Mouse (Mus musculus): ENCODE data around the gene Gm20795. TPM values are rescaled to one million over a fixed set of nuclear protein-coding genes. Genes with fewer than 3 reads are reported as not detected.
"Not testable (repeated sequence)": the region's sequence is repeated elsewhere in the genome, so short reads cannot be mapped to it uniquely, and the experiment has no call there.

The Gm20795 gene
- polyA plus RNA-seq (2016; fragmentation: Nextera tagmentation; extraction: Ambion mirVana), result not detected in 2 replicates

DNA sequence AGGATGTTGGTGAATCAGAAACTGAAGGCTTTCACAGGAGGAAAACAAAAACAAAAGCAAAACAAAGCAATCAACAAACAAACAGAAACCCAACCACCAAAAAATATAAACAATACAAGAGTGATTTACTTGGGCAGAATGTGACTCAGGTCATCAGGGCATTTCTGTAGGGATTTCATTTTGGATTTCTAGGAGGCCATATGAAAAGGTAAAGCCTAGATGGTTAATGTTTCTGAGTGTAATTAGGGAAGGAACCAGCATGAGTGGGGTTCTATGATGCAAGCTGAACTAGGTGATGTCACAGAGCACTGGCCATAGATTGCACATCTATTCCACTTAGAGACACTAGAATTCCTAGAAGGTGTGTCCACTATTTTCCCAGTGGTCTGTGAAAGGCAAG, at the start of gene Gm20795:
TSS of gene Gm20795 (plus strand) at position 301 of the 400 bp plus-strand sequence.
- not testable (repeated sequence) for H3K36me3 ChIP-seq; ATAC-seq (ENCODE audit: insufficient number of reproducible peaks, insufficient read depth, low FRiP score, low TSS enrichment); H3K9ac ChIP-seq

DNA sequence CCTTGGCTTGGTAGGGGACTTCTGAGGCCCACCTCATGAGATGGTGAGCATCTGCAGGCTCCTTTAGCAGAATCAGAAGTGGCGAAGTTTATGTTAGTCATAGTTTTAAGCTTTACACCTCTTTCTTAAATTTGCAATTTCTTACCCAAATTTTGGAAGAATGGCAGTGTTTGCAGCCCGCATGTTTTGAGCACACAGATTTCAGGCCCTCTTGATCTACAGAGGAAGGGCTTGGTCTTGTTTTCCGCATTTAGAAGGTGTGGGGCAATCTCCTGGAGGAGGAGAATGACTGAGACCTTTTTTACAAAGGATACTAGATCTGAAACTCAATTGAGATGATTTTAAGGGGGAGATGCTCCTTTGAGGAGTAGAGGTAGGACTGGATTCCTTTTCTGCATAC, 29.0 kb upstream of the Gm20795 start, which contains the start of gene Gm21797:
TSS of gene Gm21797 (minus strand) at position 101 of the 400 bp plus-strand sequence.
- H3K4me2 ChIP-seq (replicated peaks); H3K27me3 ChIP-seq; H3K9me3 ChIP-seq; H3K4me1 ChIP-seq; H3K27ac ChIP-seq; H3K4me3 ChIP-seq; H3K9ac ChIP-seq; ATAC-seq (ENCODE audit: insufficient number of reproducible peaks, insufficient read depth, low FRiP score, low TSS enrichment); H3K36me3 ChIP-seq: not testable (repeated sequence)
- no CpG with 5 or more reads among the region's 3 CpGs for WGBS

More for the DNA sequence above, at the start of gene Gm20795:
- not testable (repeated sequence) for H3K27me3 ChIP-seq; H3K4me1 ChIP-seq; H3K4me2 ChIP-seq (replicated peaks); H3K9me3 ChIP-seq; H3K27ac ChIP-seq; H3K4me3 ChIP-seq

Other genes with a start within 250 kb of the Gm20795 start
- not detected in 2 replicates for gene Gm21852, start 152.9 kb upstream of the Gm20795 start, polyA plus RNA-seq (2016; fragmentation: Nextera tagmentation; extraction: Ambion mirVana)
- gene Gm21797, start 29.1 kb upstream of the Gm20795 start, polyA plus RNA-seq (2016; fragmentation: Nextera tagmentation; extraction: Ambion mirVana), result not detected in 2 replicates

All from embryonic facial prominence, embryonic 12.5 days (tissue).